Mouse (Mus musculus): ENCODE measurements around the gene Pigb.
"Not testable (repeated sequence)": the region's sequence is repeated elsewhere in the genome, so short reads cannot be mapped to it uniquely, and the experiment has no call there.

Gene Pigb

GRCm38 (mm10) chr9:73040080-73040479, at the start of gene Pigb:
Gene Pigb (minus strand): TSS chr9:73040378.
- no peak for DNase-seq

GRCm38 (mm10) chr9:73089222-73089920, 49.2 kb upstream of the Pigb start:
- no peak for DNase-seq

- no peak for DNase-seq
Measured at GRCm38 (mm10) chr9:73087581-73087980, 47.4 kb upstream of the Pigb start.

GRCm38 (mm10) chr9:73087121-73087520, 46.9 kb upstream of the Pigb start:
- DNase-seq: no peak

GRCm38 (mm10) chr9:73085845-73086244, 45.7 kb upstream of the Pigb start:
- DNase-seq: no peak

- no peak for DNase-seq
Measured at GRCm38 (mm10) chr9:73083956-73084355, 43.8 kb upstream of the Pigb start.

- no peak for DNase-seq
Measured at GRCm38 (mm10) chr9:73082291-73083000, 42.3 kb upstream of the Pigb start.

GRCm38 (mm10) chr9:73079801-73080325, 39.7 kb upstream of the Pigb start:
- DNase-seq: no peak

- not testable (repeated sequence) for DNase-seq
Measured at GRCm38 (mm10) chr9:73079349-73079748, 39.2 kb upstream of the Pigb start.

- no peak for DNase-seq
Measured at GRCm38 (mm10) chr9:73073169-73073568, 33.0 kb upstream of the Pigb start.

GRCm38 (mm10) chr9:73072426-73072825, 32.2 kb upstream of the Pigb start:
- DNase-seq: no peak

- DNase-seq: no peak
Measured at GRCm38 (mm10) chr9:73070971-73071659, 30.9 kb upstream of the Pigb start.

GRCm38 (mm10) chr9:73068688-73069087, 28.5 kb upstream of the Pigb start:
- no peak for DNase-seq

- no peak for DNase-seq
Measured at GRCm38 (mm10) chr9:73068230-73068679, 28.1 kb upstream of the Pigb start.

- DNase-seq: no peak
Measured at GRCm38 (mm10) chr9:73067086-73067485, 26.9 kb upstream of the Pigb start.

GRCm38 (mm10) chr9:73063621-73064290, 23.6 kb upstream of the Pigb start:
- DNase-seq: no peak

GRCm38 (mm10) chr9:73059224-73059623, 19.0 kb upstream of the Pigb start:
- DNase-seq: no peak

- DNase-seq: no peak
Measured at GRCm38 (mm10) chr9:73055441-73055911, 15.3 kb upstream of the Pigb start.

GRCm38 (mm10) chr9:73050606-73051005, 10.4 kb upstream of the Pigb start:
- DNase-seq: no peak

- DNase-seq: no peak
Measured at GRCm38 (mm10) chr9:73049833-73050232, 9.7 kb upstream of the Pigb start.

- DNase-seq: no peak
Measured at GRCm38 (mm10) chr9:73048927-73049326, 8.7 kb upstream of the Pigb start.

GRCm38 (mm10) chr9:73047906-73048305, 7.7 kb upstream of the Pigb start:
- no peak for DNase-seq

GRCm38 (mm10) chr9:73045711-73046110, 5.5 kb upstream of the Pigb start:
- DNase-seq: no peak

All from right cerebral cortex, postnatal 4 days (tissue).